In genomic region chr2:30415157-30415935, GRCm38 (mm10) we compare ENCODE assay signal across 8 mouse cellular contexts. TPM values are rescaled to one million over a fixed set of nuclear protein-coding genes. Genes with fewer than 3 reads are reported as not detected.
DNase-seq lines count a peak whose midpoint lies in the region; ATAC-seq and TF ChIP-seq lines count a peak whose summit lies in the region.

Gene Crat (minus strand): TSS chr2:30415813.

- no peak for TF ChIP-seq CTCF in C2C12 (IDR thresholded peaks at IDR 0.05; ENCODE audit: control insufficient read depth, insufficient read depth, insufficient read length)
- no peak for TF ChIP-seq CTCF in embryonic fibroblast, embryonic 13.5 days (IDR thresholded peaks at IDR 0.05; ENCODE audit: borderline replicate concordance, insufficient read depth, low read length)
- no peak for TF ChIP-seq CTCF in liver, adult 2 months (IDR thresholded peaks at IDR 0.05; ENCODE audit: low read depth, low read length)

- WGBS in kidney, embryonic 15.5 days, result under 1% methylated on average over 58 of the region's 58 CpGs
- 1% methylated on average over 58 of the region's 58 CpGs for WGBS in liver, adult 2 months

- peak; percentile 95 for DNase-seq in brain, adult 2 months (ENCODE audit: low read depth, low spot score)
- DNase-seq in heart, adult 9 months (ENCODE audit: low spot score in 2 of 2), result peak; percentile 97
- peak; percentile 95 for DNase-seq in liver, adult 2 months (ENCODE audit: extremely low read depth, low read depth, low spot score)
- DNase-seq in splenic B cell, adult 2 months (ENCODE audit: low read depth, low spot score), result peak; percentile 82

- peaks cover 7% of the 10 kb centered on the region for H3K36me3 ChIP-seq in C2C12 (ENCODE audit: control insufficient read depth, insufficient read depth)
- peaks cover 21% of the 10 kb centered on the region for H3K36me3 ChIP-seq in kidney, embryonic 15.5 days
- no peaks in the 10 kb centered on the region for H3K36me3 ChIP-seq in liver, adult 2 months (ENCODE audit: control insufficient read depth, insufficient read depth, low read length)
- no peaks in the 10 kb centered on the region for H3K36me3 ChIP-seq in splenic B cell, adult 2 months (ENCODE audit: control insufficient read depth, insufficient read depth, low read length, poor library complexity, severe bottlenecking)

- H3K9me3 ChIP-seq in kidney, embryonic 15.5 days (replicated peaks), result no peaks in the 10 kb centered on the region

- H3K27ac ChIP-seq in embryonic fibroblast, embryonic 13.5 days (ENCODE audit: insufficient read depth, low read length), result peak within 1 kb of the TSS; percentile 60
- peak within 1 kb of the TSS; percentile 99 for H3K27ac ChIP-seq in kidney, embryonic 15.5 days
- H3K27ac ChIP-seq in liver, adult 2 months (replicated peaks; ENCODE audit: insufficient read depth, low read depth, low read length), result peak within 1 kb of the TSS; percentile 92

- peak within 1 kb of the TSS; percentile 95 for H3K4me3 ChIP-seq in C2C12 (ENCODE audit: insufficient read depth, poor library complexity, severe bottlenecking)
- H3K4me3 ChIP-seq in embryonic fibroblast, embryonic 13.5 days (ENCODE audit: insufficient read depth, low read length), result peak within 1 kb of the TSS; percentile 71
- peak within 1 kb of the TSS; percentile 71 for H3K4me3 ChIP-seq in kidney, embryonic 15.5 days (replicated peaks)
- H3K4me3 ChIP-seq in liver, adult 2 months (ENCODE audit: insufficient read depth, low read depth, low read length), result peak within 1 kb of the TSS; percentile 73

- peaks cover 48% of the 10 kb centered on the region for H3K79me2 ChIP-seq in C2C12 (ENCODE audit: control insufficient read depth, insufficient read depth)
- peaks cover 35% of the 10 kb centered on the region for H3K79me2 ChIP-seq in liver, adult 2 months (ENCODE audit: control insufficient read depth, insufficient read depth, low read length)

- H3K4me1 ChIP-seq in embryonic fibroblast, embryonic 13.5 days (ENCODE audit: control insufficient read depth, insufficient read depth, low read length), result peaks cover 14% of the 10 kb centered on the region
- H3K4me1 ChIP-seq in kidney, embryonic 15.5 days, result peaks cover 48% of the 10 kb centered on the region
- H3K4me1 ChIP-seq in liver, adult 2 months (ENCODE audit: control insufficient read depth, insufficient read depth, low read length), result peaks cover 26% of the 10 kb centered on the region

- H3K9ac ChIP-seq in kidney, embryonic 15.5 days, result peak within 1 kb of the TSS; percentile 90
- peak within 1 kb of the TSS; percentile 75 for H3K9ac ChIP-seq in liver, adult 2 months (ENCODE audit: low read depth, low read length)

- H3ac ChIP-seq in C2C12 (ENCODE audit: control insufficient read depth, insufficient read length, low read depth), result peak within 1 kb of the TSS; percentile 93

- TF ChIP-seq POLR2A in embryonic fibroblast, embryonic 13.5 days (IDR thresholded peaks at IDR 0.05; ENCODE audit: low read depth, low read length), result peak; percentile 97
- TF ChIP-seq POLR2A in liver, adult 2 months (IDR thresholded peaks at IDR 0.05; ENCODE audit: extremely low read depth, insufficient read depth, low read length), result peak; percentile 81

- ATAC-seq in kidney, embryonic 15.5 days (replicated peaks; ENCODE audit: low FRiP score), result peak; percentile 94
- peak; percentile 64 for ATAC-seq in monocyte, adult 5-6 weeks (replicated peaks; ENCODE audit: insufficient number of reproducible peaks, low FRiP score, low TSS enrichment, poor library complexity, severe bottlenecking)

- peaks cover 42% of the 10 kb centered on the region for H3K79me3 ChIP-seq in C2C12 (ENCODE audit: low read depth)

- no peaks in the 10 kb centered on the region for H3K27me3 ChIP-seq in C2C12 (ENCODE audit: control insufficient read depth, insufficient read depth, insufficient read length)
- H3K27me3 ChIP-seq in kidney, embryonic 15.5 days, result no peaks in the 10 kb centered on the region
- no peaks in the 10 kb centered on the region for H3K27me3 ChIP-seq in liver, adult 2 months (ENCODE audit: control insufficient read depth, insufficient read depth, low read length)
- no peaks in the 10 kb centered on the region for H3K27me3 ChIP-seq in splenic B cell, adult 2 months (ENCODE audit: control insufficient read depth, insufficient read depth, low read length, poor library complexity, severe bottlenecking)

- peak within 1 kb of the TSS; percentile 90 for H3K4me2 ChIP-seq in kidney, embryonic 15.5 days

TF ChIP-seq in C2C12, 6 proteins besides CTCF, POLR2A, EP300 and RAD21:
- TF ChIP-seq MYOG (IDR thresholded peaks at IDR 0.05; ENCODE audit: control insufficient read depth, extremely low read depth, insufficient read length) (no peak), USF1 (IDR thresholded peaks at IDR 0.05; ENCODE audit: low read depth) (peak; percentile 77)
TF ChIP-seq in C2C12: peak in this region for 1.

RNA-seq across cellular contexts. Expression of gene Crat, which starts in this region (rescaled TPM):
- polyA plus RNA-seq in C2C12 (2012; fragmentation: generic; extraction: Trizol), result 22.5 TPM
- 22.3 and 29.1 TPM in 2 replicates for polyA plus RNA-seq in embryonic fibroblast, embryonic 13.5 days (2011; ENCODE audit: insufficient read length, low read depth, missing spikeins)
- 27.2 and 30.9 TPM in 2 replicates for polyA plus RNA-seq in kidney, embryonic 15.5 days (2015; fragmentation: Nextera tagmentation; extraction: Ambion mirVana)
- 9.2 and 24.3 TPM in 2 replicates for total RNA-seq in liver, adult 2 months (2014; rRNA removed)
- 65.2 and 92.6 TPM in 2 replicates for polyA plus RNA-seq in liver, adult 2 months (2012; rRNA removed)
- 5.1 to 16.4 TPM (median 6.8 TPM) in 3 replicates for total RNA-seq in monocyte, adult 5-6 weeks (2017)

Comparison
In these comparisons a context has a peak if more than half of its experiments do, and no peak if none do; other contexts are left out.
1. Peak in every context shown above with its lines: DNase-seq, ATAC-seq, H3K4me3 ChIP-seq and H3K27ac ChIP-seq.